In genomic region chr7:53109265-53109855, GRCm38 (mm10) we compare ENCODE assay signal across 18 mouse cellular contexts.
"Had no signal": no experiment of that assay in that cellular context is flagged by ENCODE, and none has a peak within 500 bp of the region (broad histone marks: within the 10 kb centered on the region; RNA-seq: fewer than 3 reads in every experiment).

No protein-coding gene starts in this region.

- ATAC-seq: lung, postnatal 0 days had no signal

- H3K4me2 ChIP-seq: kidney, embryonic 15.5 days; liver, embryonic 13.5 days; lung, embryonic 14.5 days; midbrain, embryonic 12.5 days; neural tube, embryonic 13.5 days; stomach, embryonic 15.5 days had no signal

- H3K4me1 ChIP-seq: kidney, embryonic 15.5 days; liver, embryonic 13.5 days; midbrain, embryonic 12.5 days; neural tube, embryonic 13.5 days; stomach, embryonic 15.5 days had no signal

- H3K9ac ChIP-seq: kidney, embryonic 15.5 days; liver, embryonic 13.5 days; lung, embryonic 14.5 days; midbrain, embryonic 12.5 days; neural tube, embryonic 13.5 days; stomach, embryonic 15.5 days had no signal

- H3K4me3 ChIP-seq: kidney, embryonic 15.5 days; left cerebral cortex, adult 2 months; liver, embryonic 13.5 days; midbrain, embryonic 12.5 days; myocyte; neural tube, embryonic 13.5 days; stomach, embryonic 15.5 days had no signal

- DNase-seq: kidney, adult 8-10 months; kidney, postnatal 10 days; kidney, postnatal 36 days; layer of hippocampus, postnatal 36 days; liver, embryonic 13.5 days; lung, embryonic 14.5 days; retina, postnatal 1 day; right cerebral cortex, postnatal 25 days; spleen, adult 18-20 months; thymus, postnatal 25 days had no signal

- H3K36me3 ChIP-seq: kidney, embryonic 15.5 days; liver, embryonic 13.5 days; midbrain, embryonic 12.5 days; neural tube, embryonic 13.5 days; stomach, embryonic 15.5 days had no signal

- H3K9me3 ChIP-seq: kidney, embryonic 15.5 days; liver, embryonic 13.5 days; midbrain, embryonic 12.5 days; neural tube, embryonic 13.5 days; stomach, embryonic 15.5 days had no signal

- H3K27me3 ChIP-seq: kidney, embryonic 15.5 days; liver, embryonic 13.5 days; midbrain, embryonic 12.5 days; neural tube, embryonic 13.5 days; stomach, embryonic 15.5 days had no signal

- H3K27ac ChIP-seq: kidney, embryonic 15.5 days; left cerebral cortex, adult 2 months; liver, embryonic 13.5 days; macrophage; midbrain, embryonic 12.5 days; neural tube, embryonic 13.5 days; stomach, embryonic 15.5 days had no signal
